Comparison of ENCODE assay signal across 7 mouse cellular contexts in the genomic region with DNA sequence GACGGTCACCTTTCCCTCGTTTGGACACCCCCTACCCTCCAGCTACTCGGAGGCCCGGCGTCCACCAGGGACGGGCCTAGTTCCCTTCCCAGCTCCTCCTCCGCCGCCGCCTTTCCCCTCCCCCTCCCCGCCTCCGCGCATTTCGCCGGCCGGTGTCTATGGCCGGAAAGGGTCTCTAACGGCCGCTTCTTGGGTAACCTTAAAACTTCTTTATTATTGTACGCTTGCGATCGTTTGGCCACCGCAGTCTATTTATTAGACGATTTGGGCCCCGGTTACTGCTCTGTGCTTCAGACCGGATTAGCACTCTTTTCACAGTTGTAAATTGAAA. TPM values are rescaled to one million over a fixed set of nuclear protein-coding genes. Genes with fewer than 3 reads are reported as not detected.
A peak's percentile ranks its signal among the peaks of the same experiment; 100 is the strongest.
DNase-seq lines count a peak whose midpoint lies in the region; ATAC-seq lines count a peak whose summit lies in the region.

No protein-coding gene starts in this region.

- under 1% methylated on average over 25 of the region's 25 CpGs for WGBS in midbrain, embryonic 11.5 days

- intact Hi-C loops in left cerebral cortex, postnatal 4 days (cut with DNase I) = no loop called here

- H3K4me1 ChIP-seq in midbrain, embryonic 11.5 days (ENCODE audit: control insufficient read depth, insufficient read depth, low read length) = peaks cover 5% of the 10 kb centered on the region; the same call in 1 of the 2 replicates

- peak; percentile 71 for ATAC-seq in midbrain, embryonic 11.5 days (ENCODE audit: low FRiP score)

- peak overlapping the region; percentile 94 for H3K27ac ChIP-seq in midbrain, embryonic 11.5 days (ENCODE audit: low read depth, low read length)

- H3K9me3 ChIP-seq in midbrain, embryonic 11.5 days (ENCODE audit: control insufficient read depth, low read length) = no peaks in the 10 kb centered on the region

- H3K4me2 ChIP-seq in midbrain, embryonic 11.5 days = peak overlapping the region; percentile 51

- H3K36me3 ChIP-seq in midbrain, embryonic 11.5 days (ENCODE audit: control insufficient read depth, insufficient read depth, low read length) = peaks cover 7% of the 10 kb centered on the region

- peak overlapping the region; percentile 69 for H3K4me3 ChIP-seq in midbrain, embryonic 11.5 days (ENCODE audit: low read depth, low read length)

- peak overlapping the region; percentile 89 for H3K9ac ChIP-seq in midbrain, embryonic 11.5 days (ENCODE audit: low read length)

- peak; percentile 87 for DNase-seq in adipocyte (ENCODE audit: low spot score)
- DNase-seq in cerebellum, postnatal 14 days = peak; percentile 85 to 88
- peak; percentile 76 for DNase-seq in gastrocnemius, adult 18-20 months (ENCODE audit: low spot score)
- peak; percentile 82 for DNase-seq in induced T-regulatory cell, adult 2 months (ENCODE audit: low read depth)
- peak; percentile 80 for DNase-seq in left cerebral cortex, postnatal 4 days
- peak; percentile 98 for DNase-seq in midbrain, embryonic 11.5 days (ENCODE audit: low spot score, missing footprints)
- peak; percentile 72 for DNase-seq in spleen, adult 12 weeks (ENCODE audit: low spot score)

- H3K27me3 ChIP-seq in midbrain, embryonic 11.5 days (ENCODE audit: control insufficient read depth, insufficient read depth, low read length) = no peaks in the 10 kb centered on the region

RNA-seq across cellular contexts. Expression of a gene that starts 0.9 kb away (rescaled TPM):
- total RNA-seq in gastrocnemius, adult 18-20 months (2021) = 10 to 100 TPM; 92.4 to 97.4 TPM
- 100 to 1,000 TPM; 252 to 257 TPM for total RNA-seq in left cerebral cortex, postnatal 4 days (2021)
- polyA plus RNA-seq in midbrain, embryonic 11.5 days (2014; fragmentation: Nextera tagmentation; extraction: Ambion mirVana) = 144 and 148 TPM in 2 replicates

RNA-seq across cellular contexts. Expression of a gene that starts 1.4 kb away (rescaled TPM):
- total RNA-seq in gastrocnemius, adult 18-20 months (2021) = 10 to 100 TPM; 60.8 to 64.6 TPM
- 10 to 100 TPM; 58.8 to 60.1 TPM for total RNA-seq in left cerebral cortex, postnatal 4 days (2021)
- 107 and 111 TPM in 2 replicates for polyA plus RNA-seq in midbrain, embryonic 11.5 days (2014; fragmentation: Nextera tagmentation; extraction: Ambion mirVana)

RNA-seq across cellular contexts. Expression of a gene that starts 29.4 kb away (rescaled TPM):
- total RNA-seq in gastrocnemius, adult 18-20 months (2021) = 10 to 100 TPM; 19.8 to 20.5 TPM
- 1 to 10 TPM; 1.8 to 2.8 TPM for total RNA-seq in left cerebral cortex, postnatal 4 days (2021)
- 5.8 and 6.0 TPM in 2 replicates for polyA plus RNA-seq in midbrain, embryonic 11.5 days (2014; fragmentation: Nextera tagmentation; extraction: Ambion mirVana)

RNA-seq across cellular contexts. Expression of a gene that starts 40.4 kb away (rescaled TPM):
- total RNA-seq in gastrocnemius, adult 18-20 months (2021) = 1 to 10 TPM; 1.1 TPM
- total RNA-seq in left cerebral cortex, postnatal 4 days (2021) = 10 to 100 TPM; 32.8 to 37.1 TPM
- polyA plus RNA-seq in midbrain, embryonic 11.5 days (2014; fragmentation: Nextera tagmentation; extraction: Ambion mirVana) = 38.0 and 39.2 TPM in 2 replicates

RNA-seq across cellular contexts. Expression of a gene that starts 50.6 kb away (rescaled TPM):
- 10 to 100 TPM; 13.1 to 15.1 TPM for total RNA-seq in gastrocnemius, adult 18-20 months (2021)
- total RNA-seq in left cerebral cortex, postnatal 4 days (2021) = 10 to 100 TPM; 76.3 to 77.4 TPM
- 53.2 and 55.7 TPM in 2 replicates for polyA plus RNA-seq in midbrain, embryonic 11.5 days (2014; fragmentation: Nextera tagmentation; extraction: Ambion mirVana)

Comparison
In these comparisons a context has a peak if more than half of its experiments do, and no peak if none do; other contexts are left out.
1. Peak in every context shown above with its lines: DNase-seq, ATAC-seq, H3K4me3 ChIP-seq and H3K27ac ChIP-seq.
2. RNA of a gene that starts 29.4 kb away (total RNA-seq): 19.8 to 20.5 TPM in gastrocnemius, adult 18-20 months; 1.8 to 2.8 TPM in left cerebral cortex, postnatal 4 days; every median in the first group is over 4 times any median in the second.